Mouse (Mus musculus) forebrain, embryonic 10.5 days (tissue): ENCODE measurements around the gene Unc5b. TPM values are rescaled to one million over a fixed set of nuclear protein-coding genes. Genes with fewer than 3 reads are reported as not detected.
"Not testable (repeated sequence)": the region's sequence is repeated elsewhere in the genome, so short reads cannot be mapped to it uniquely, and the experiment has no call there.

Experiments
- DNase-seq: peaks from one replicate; pipeline ENCODE4 v3.0.0-alpha.2; 2017; ENCODE audit warnings: low spot score; ENCODE audit errors: extremely low spot score
- H3K27ac ChIP-seq: fragments of 300-500 bp; sonication (generic); 2 replicates; pipeline ENCODE4 v1.5.1; 2016; ENCODE audit warnings: mild to moderate bottlenecking
- H3K27me3 ChIP-seq: fragments of 300-500 bp; sonication (generic); 2 replicates; pipeline ENCODE4 v1.6.1; 2016; ENCODE audit warnings: mild to moderate bottlenecking; ENCODE audit not compliant: poor library complexity, severe bottlenecking
- H3K36me3 ChIP-seq: fragments of 300-500 bp; sonication (generic); replicated peaks from 2 replicates; pipeline ENCODE4 v1.6.1; 2016; ENCODE audit warnings: mild to moderate bottlenecking, moderate library complexity
- H3K4me1 ChIP-seq: fragments of 300-500 bp; sonication (generic); 2 replicates; pipeline ENCODE4 v1.6.1; 2016
- H3K4me3 ChIP-seq: fragments of 300-500 bp; sonication (generic); 2 replicates; pipeline ENCODE4 v1.5.1; 2016; ENCODE audit warnings: mild to moderate bottlenecking, moderate library complexity
- H3K9me3 ChIP-seq: fragments of 300-500 bp; sonication (generic); 2 replicates; pipeline ENCODE4 v1.6.1; 2016; ENCODE audit warnings: mild to moderate bottlenecking, moderate library complexity
- WGBS: fragments of 180-500 bp; shearing (Covaris S2); methylation state at CpG from one replicate; pipeline ENCODE4 v1.1.7; 2016; 5-methylcytosine and 5-hydroxymethylcytosine counted together
- polyA plus RNA-seq: library from polyadenylated mRNA; unstranded; fragments of >200 nt; fragmentation: Nextera tagmentation; extraction: Ambion mirVana; gene quantifications from 2 replicates; pipeline ENCODE4 v1.2.1, GENCODE M21; 2016

The Unc5b gene
- polyA plus RNA-seq: 3.2 and 3.4 TPM in 2 replicates

DNA sequence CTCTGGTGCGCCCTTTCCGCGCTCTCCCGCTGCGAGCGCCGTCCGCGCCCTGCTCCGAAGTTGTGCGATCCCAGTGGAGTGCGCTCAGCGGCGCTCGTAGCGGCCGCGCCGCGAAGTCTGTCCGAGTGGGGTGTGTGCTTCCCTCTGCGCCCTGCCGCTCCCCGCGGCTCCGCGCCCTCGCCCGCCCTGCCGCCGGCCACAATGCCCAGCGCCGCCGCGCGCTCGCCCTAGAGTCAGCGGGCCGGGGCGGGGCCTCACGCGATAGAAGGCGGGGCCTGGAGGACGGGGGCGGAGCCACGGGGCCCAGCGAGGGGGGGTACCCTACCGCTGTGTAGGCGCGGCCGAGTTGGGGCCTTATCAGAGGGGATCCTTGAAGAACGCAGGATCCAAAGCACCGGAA is at the start of gene Unc5b:
TSS of gene Unc5b (minus strand) at position 203 of the 400 bp plus-strand sequence.
- H3K36me3 ChIP-seq: no peaks in the 10 kb centered on the region
- H3K27ac ChIP-seq: peak within 1 kb of the TSS; percentile 89
- peaks cover 70% of the 10 kb centered on the region for H3K4me1 ChIP-seq
- DNase-seq: peak; percentile 85
- H3K27me3 ChIP-seq: peaks cover 93% of the 10 kb centered on the region
- WGBS: under 1% methylated on average over 53 of the region's 53 CpGs
- H3K9me3 ChIP-seq: no peaks in the 10 kb centered on the region
- peak within 1 kb of the TSS; percentile 83 for H3K4me3 ChIP-seq

DNA sequence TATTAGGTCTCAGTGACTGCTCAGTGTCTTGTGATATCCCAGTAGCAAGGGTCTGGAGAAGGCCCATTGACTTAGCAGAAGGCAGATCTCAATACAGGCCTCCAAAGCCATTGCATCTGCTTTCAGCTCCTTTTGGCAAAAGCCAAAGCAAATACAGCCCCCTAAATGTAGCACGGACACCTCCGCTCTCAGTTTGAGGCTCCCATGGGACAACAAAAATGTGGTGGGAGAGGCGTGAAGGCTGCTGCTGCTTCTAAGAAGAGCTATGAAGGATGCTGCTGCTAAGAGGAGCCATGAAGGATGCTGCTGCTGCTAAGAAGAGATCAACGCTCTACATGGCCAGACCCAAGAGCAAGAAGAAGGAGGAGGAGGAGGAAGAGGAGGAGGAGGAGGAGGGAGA is 48.4 kb upstream of the Unc5b start:
- no peaks in the 10 kb centered on the region for H3K36me3 ChIP-seq
- no peak overlapping the region for H3K4me3 ChIP-seq
- no peak for DNase-seq
- no peaks in the 10 kb centered on the region for H3K27me3 ChIP-seq
- WGBS: 96% methylated on average over 4 of the region's 4 CpGs
- H3K27ac ChIP-seq: no peak overlapping the region
- H3K9me3 ChIP-seq: no peaks in the 10 kb centered on the region
- no peaks in the 10 kb centered on the region for H3K4me1 ChIP-seq

DNA sequence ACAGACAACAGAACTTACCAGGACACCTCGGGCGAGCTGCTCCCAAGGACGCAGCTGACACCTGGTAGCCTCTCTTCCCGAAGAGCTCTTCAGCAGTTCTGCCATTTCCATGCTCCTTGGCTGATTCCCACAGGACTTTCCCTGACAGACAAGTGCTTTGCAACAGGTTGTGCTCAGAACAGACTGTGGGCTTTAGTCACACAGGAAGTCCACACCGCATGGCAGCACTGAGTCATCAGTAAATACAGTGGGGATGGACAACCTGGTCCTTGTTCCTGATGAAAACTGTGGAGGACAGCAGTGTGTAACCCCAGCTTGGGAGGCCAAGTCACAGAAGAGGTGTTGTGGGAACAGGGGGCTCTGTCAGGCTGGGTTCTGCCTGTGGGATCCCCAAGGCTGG is 45.7 kb upstream of the Unc5b start:
- 94% methylated on average over 5 of the region's 5 CpGs for WGBS
- no peak for DNase-seq
- H3K4me1 ChIP-seq: no peaks in the 10 kb centered on the region
- H3K27me3 ChIP-seq: no peaks in the 10 kb centered on the region
- no peak overlapping the region for H3K4me3 ChIP-seq
- no peak overlapping the region; the same call in 1 of the 2 replicates for H3K27ac ChIP-seq
- H3K9me3 ChIP-seq: peaks cover 3% of the 10 kb centered on the region; the same call in 1 of the 2 replicates
- H3K36me3 ChIP-seq: no peaks in the 10 kb centered on the region

- 96% methylated on average over 1 of the region's 1 CpGs for WGBS
- peaks cover 3% of the 10 kb centered on the region; the same call in 1 of the 2 replicates for H3K9me3 ChIP-seq
- no peaks in the 10 kb centered on the region for H3K4me1 ChIP-seq
- no peak overlapping the region for H3K27ac ChIP-seq
- DNase-seq: no peak
- H3K4me3 ChIP-seq: no peak overlapping the region
- H3K36me3 ChIP-seq: no peaks in the 10 kb centered on the region
- H3K27me3 ChIP-seq: no peaks in the 10 kb centered on the region
Measured at GRCm38 (mm10) chr10:60875011-60875410, 43.6 kb upstream of the Unc5b start.

DNA sequence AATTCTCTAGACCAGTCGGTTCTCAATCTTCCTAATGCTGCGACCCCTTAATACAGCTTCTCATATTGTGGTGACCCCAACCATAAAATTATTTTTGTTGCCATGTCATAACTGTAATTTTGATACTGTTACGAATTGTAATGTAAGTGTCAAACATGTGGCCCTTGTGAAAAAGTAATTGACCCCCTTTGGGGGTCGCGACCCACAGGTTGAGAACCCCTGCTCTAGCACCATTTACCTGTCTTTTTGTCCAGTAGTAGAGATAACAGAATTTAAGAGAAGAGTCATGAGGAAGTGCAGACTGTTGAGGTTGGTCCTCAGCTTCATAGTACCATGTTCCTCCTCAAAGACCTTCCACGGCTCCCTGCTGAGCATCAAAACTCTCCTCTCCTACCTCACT is 31.9 kb upstream of the Unc5b start:
- H3K9me3 ChIP-seq: no peaks in the 10 kb centered on the region; the same call in 1 of the 2 replicates
- H3K4me3 ChIP-seq: no peak overlapping the region
- no peak for DNase-seq
- H3K4me1 ChIP-seq: peaks cover 22% of the 10 kb centered on the region
- H3K27me3 ChIP-seq: no peaks in the 10 kb centered on the region
- H3K36me3 ChIP-seq: no peaks in the 10 kb centered on the region
- 83% methylated on average over 6 of the region's 6 CpGs for whole genome bisulfite sequencing
- H3K27ac ChIP-seq: no peak overlapping the region

- H3K4me3 ChIP-seq: no peak overlapping the region
- H3K27ac ChIP-seq: peak overlapping the region; percentile 72
- no peaks in the 10 kb centered on the region for H3K27me3 ChIP-seq
- no peak for DNase-seq
- H3K36me3 ChIP-seq: no peaks in the 10 kb centered on the region
- H3K4me1 ChIP-seq: peaks cover 22% of the 10 kb centered on the region
- no peaks in the 10 kb centered on the region; the same call in 1 of the 2 replicates for H3K9me3 ChIP-seq
- 72% methylated on average over 25 of the region's 25 CpGs for WGBS
Measured at GRCm38 (mm10) chr10:60862477-60863293, 31.3 kb upstream of the Unc5b start.

DNA sequence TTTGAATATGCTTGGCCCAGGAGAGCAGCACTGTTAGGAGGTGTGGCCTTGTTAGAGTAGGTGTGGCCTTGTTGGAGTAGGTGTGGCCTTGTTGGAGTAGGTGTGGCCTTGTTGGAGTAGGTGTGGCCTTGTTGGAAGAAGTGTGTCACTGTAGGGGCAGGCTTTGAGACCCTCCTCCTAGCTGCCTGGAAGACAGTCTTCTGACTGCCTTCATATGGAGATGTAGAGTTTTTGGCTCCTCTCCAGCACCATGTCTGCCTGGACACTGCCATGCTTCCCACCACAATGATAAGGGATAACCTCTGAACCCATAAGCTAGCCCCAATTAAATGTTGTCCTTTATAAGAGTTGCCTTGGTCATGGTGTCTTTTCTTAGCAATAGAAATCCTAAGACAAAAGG is 13.9 kb upstream of the Unc5b start:
- not testable (repeated sequence) for H3K4me3 ChIP-seq, H3K27me3 ChIP-seq, H3K27ac ChIP-seq, H3K9me3 ChIP-seq, H3K4me1 ChIP-seq, H3K36me3 ChIP-seq, DNase-seq

- 79% methylated on average over 19 of the region's 19 CpGs for WGBS
- no peak for DNase-seq
- no peaks in the 10 kb centered on the region for H3K36me3 ChIP-seq
- no peaks in the 10 kb centered on the region for H3K9me3 ChIP-seq
- H3K4me3 ChIP-seq: no peak overlapping the region
- peaks cover 11% of the 10 kb centered on the region for H3K4me1 ChIP-seq
- H3K27ac ChIP-seq: no peak overlapping the region
- H3K27me3 ChIP-seq: peaks cover 19% of the 10 kb centered on the region
Measured at GRCm38 (mm10) chr10:60838816-60839215, 7.4 kb upstream of the Unc5b start.

- DNase-seq: peak; percentile 78
- Histone ChIP-seq H3K27ac (no peak overlapping the region), H3K9me3 (no peaks in the 10 kb centered on the region), H3K4me3 (no peak overlapping the region), H3K27me3 (peaks cover 57% of the 10 kb centered on the region), H3K36me3 (no peaks in the 10 kb centered on the region), H3K4me1 (peaks cover 34% of the 10 kb centered on the region)
- WGBS: 5% methylated on average over 13 of the region's 13 CpGs
Measured at GRCm38 (mm10) chr10:60834949-60835348, 3.6 kb upstream of the Unc5b start.

GRCm38 (mm10) chr10:60832664-60833173 is 1.3 kb upstream of the Unc5b start:
- no peak overlapping the region for H3K27ac ChIP-seq
- DNase-seq: no peak
- H3K4me3 ChIP-seq: no peak overlapping the region
- WGBS: 79% methylated on average over 12 of the region's 12 CpGs
- no peaks in the 10 kb centered on the region for H3K9me3 ChIP-seq
- H3K27me3 ChIP-seq: peaks cover 80% of the 10 kb centered on the region
- H3K4me1 ChIP-seq: peaks cover 57% of the 10 kb centered on the region
- no peaks in the 10 kb centered on the region for H3K36me3 ChIP-seq

- DNase-seq: peak; percentile 62
- Histone ChIP-seq H3K4me3 (peak overlapping the region; percentile 83), H3K27ac (peak overlapping the region; percentile 89), H3K36me3 (no peaks in the 10 kb centered on the region), H3K4me1 (peaks cover 76% of the 10 kb centered on the region), H3K27me3 (peaks cover 98% of the 10 kb centered on the region), H3K9me3 (no peaks in the 10 kb centered on the region)
- under 1% methylated on average over 77 of the region's 78 CpGs for WGBS
Measured at GRCm38 (mm10) chr10:60830556-60831350, 628 bp downstream of the Unc5b start.

DNA sequence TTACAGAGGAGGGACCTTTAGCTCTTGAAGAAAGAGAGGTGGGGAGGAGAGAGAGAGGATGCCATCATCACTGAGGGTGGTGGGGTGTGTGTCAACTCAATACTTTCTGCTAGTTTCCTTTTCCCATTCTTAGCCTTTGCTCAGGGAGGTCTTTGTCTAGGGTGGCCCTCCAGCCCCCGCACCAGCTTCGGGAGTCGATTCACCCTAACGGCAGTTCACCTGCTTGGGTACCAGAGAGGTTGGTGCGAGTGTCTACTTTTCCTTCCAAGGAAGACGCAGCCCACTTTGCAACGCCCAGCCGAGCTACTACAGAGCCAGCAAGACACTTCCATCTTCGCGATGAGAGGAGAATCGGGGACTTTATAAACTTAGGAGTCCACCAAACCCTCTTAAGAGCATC is 1.4 kb downstream of the Unc5b start:
- H3K4me1 ChIP-seq: peaks cover 82% of the 10 kb centered on the region
- no peak for DNase-seq
- peak overlapping the region; percentile 83 for H3K4me3 ChIP-seq
- peak overlapping the region; percentile 89; the same call in 1 of the 2 replicates for H3K27ac ChIP-seq
- no peaks in the 10 kb centered on the region for H3K36me3 ChIP-seq
- no peaks in the 10 kb centered on the region for H3K9me3 ChIP-seq
- WGBS: 0% methylated on average over 11 of the region's 11 CpGs
- peaks cover 100% of the 10 kb centered on the region for H3K27me3 ChIP-seq

- Histone ChIP-seq H3K4me3 (peak overlapping the region; percentile 83), H3K27me3 (peaks cover 99% of the 10 kb centered on the region), H3K9me3 (no peaks in the 10 kb centered on the region), H3K36me3 (no peaks in the 10 kb centered on the region), H3K27ac (no peak overlapping the region), H3K4me1 (peaks cover 82% of the 10 kb centered on the region)
- no peak for DNase-seq
- WGBS: 37% methylated on average over 6 of the region's 6 CpGs
Measured at GRCm38 (mm10) chr10:60829071-60829470, 2.3 kb downstream of the Unc5b start.
